ENCODE assay signal across 1 mouse cellular context in the genomic region with DNA sequence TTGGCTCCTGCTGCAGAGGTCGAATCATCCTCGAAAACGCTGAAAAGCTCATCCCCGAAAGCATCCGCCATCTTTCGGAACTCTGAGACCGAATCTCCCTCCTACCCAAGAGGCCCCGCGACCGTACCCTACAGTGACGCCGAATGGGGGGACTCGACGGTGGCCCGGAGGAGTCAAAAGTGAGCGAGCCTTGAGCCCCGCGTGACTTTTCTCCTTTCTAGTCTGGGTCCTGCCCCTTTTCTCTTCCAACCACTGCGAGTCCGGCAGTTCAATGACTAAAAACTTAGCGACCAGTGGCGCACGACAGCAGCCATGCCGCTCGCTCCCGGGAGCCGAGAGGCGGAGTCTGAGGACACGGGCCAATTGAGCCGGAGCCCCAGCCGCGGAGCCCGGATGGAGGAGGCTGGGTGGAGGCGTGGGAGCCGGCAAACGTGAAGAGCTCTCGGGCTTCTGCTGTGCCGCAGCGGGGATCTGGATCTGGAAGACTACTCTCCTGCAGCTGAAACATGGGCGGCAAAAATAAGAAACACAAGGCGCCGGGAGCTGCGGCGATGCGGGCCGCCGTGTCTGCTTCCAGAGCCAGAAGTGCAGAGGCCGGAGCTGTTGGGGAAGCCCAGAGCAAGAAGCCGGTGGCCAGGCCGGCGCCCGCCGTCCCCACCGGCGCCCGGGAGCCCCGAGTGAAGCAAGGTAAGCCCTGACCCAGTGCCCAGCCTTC.
TF ChIP-seq lines count a peak whose summit lies in the region.

A gene (minus strand): TSS at position 112 of the 715 bp plus-strand sequence.
A gene (plus strand): TSS at position 168 of the 715 bp plus-strand sequence.

TF ChIP-seq in CH12.LX, 34 proteins besides CTCF, POLR2A, EP300 and RAD21 (continued from another document):
- TF ChIP-seq NRF1 (IDR thresholded peaks at IDR 0.05; ENCODE audit: low read depth, low read length) (peak; percentile 55), ZMIZ1 (IDR thresholded peaks at IDR 0.05; ENCODE audit: low read depth, low read length) (peak; percentile 64; the same call in 1 of the 2 replicates), ETS1 (conservative IDR thresholded peaks at IDR 0.05; ENCODE audit: low read depth, low read length) (peak; percentile 24; the same call in 1 of the 2 replicates), E2F4 (IDR thresholded peaks at IDR 0.05; ENCODE audit: insufficient replicate concordance, low read depth, low read length) (no peak), BHLHE40 (IDR thresholded peaks at IDR 0.05; ENCODE audit: low read depth, low read length) (peak; percentile 81), ZC3H11A (IDR thresholded peaks at IDR 0.05; ENCODE audit: low read depth, low read length) (no peak), MAX (IDR thresholded peaks at IDR 0.05; ENCODE audit: low read length) (peak; percentile 87), ELF1 (IDR thresholded peaks at IDR 0.05; ENCODE audit: low read depth, low read length) (peak; percentile 76), TCF12 (IDR thresholded peaks at IDR 0.05; ENCODE audit: low read depth, low read length) (peak; percentile 89), SIN3A (IDR thresholded peaks at IDR 0.05; ENCODE audit: low read length) (peak; percentile 91), GABPA (IDR thresholded peaks at IDR 0.05; ENCODE audit: insufficient replicate concordance, low read depth, low read length) (no peak; the same call in 1 of the 2 replicates), JUN (IDR thresholded peaks at IDR 0.05; ENCODE audit: insufficient read depth, low read depth, low read length) (no peak), TBP (conservative IDR thresholded peaks at IDR 0.05; ENCODE audit: low read depth, low read length) (no peak; the same call in 1 of the 2 replicates), MAZ (IDR thresholded peaks at IDR 0.05; ENCODE audit: low read depth, low read length) (peak; percentile 68; the same call in 1 of the 2 replicates), NELFE (IDR thresholded peaks at IDR 0.05; ENCODE audit: low read depth, low read length) (peak; percentile 80), ZKSCAN1 (IDR thresholded peaks at IDR 0.05; ENCODE audit: borderline replicate concordance, low read depth, low read length) (no peak), CHD2 (IDR thresholded peaks at IDR 0.05; ENCODE audit: low read length) (no peak), MXI1 (IDR thresholded peaks at IDR 0.05; ENCODE audit: low read depth, low read length) (peak; percentile 92), MAFK (IDR thresholded peaks at IDR 0.05; ENCODE audit: insufficient replicate concordance, low read length) (no peak), UBTF (IDR thresholded peaks at IDR 0.05; ENCODE audit: low read depth, low read length) (peak; percentile 89), USF2 (conservative IDR thresholded peaks at IDR 0.05; ENCODE audit: low read depth, low read length) (no peak; the same call in 1 of the 2 replicates), RCOR1 (conservative IDR thresholded peaks at IDR 0.05; ENCODE audit: low read depth, low read length) (no peak), JUND (conservative IDR thresholded peaks at IDR 0.05; ENCODE audit: low read depth, low read length) (no peak), HCFC1 (IDR thresholded peaks at IDR 0.05; ENCODE audit: low read depth, low read length) (peak; percentile 94), CHD1 (IDR thresholded peaks at IDR 0.05; ENCODE audit: low read depth, low read length) (no peak), ZNF384 (IDR thresholded peaks at IDR 0.05; ENCODE audit: low read depth, low read length) (no peak), USF1 (IDR thresholded peaks at IDR 0.05; ENCODE audit: low read depth, low read length) (peak; percentile 71)
